Mouse (Mus musculus): ENCODE results near the gene Slc2a13.

DNA sequence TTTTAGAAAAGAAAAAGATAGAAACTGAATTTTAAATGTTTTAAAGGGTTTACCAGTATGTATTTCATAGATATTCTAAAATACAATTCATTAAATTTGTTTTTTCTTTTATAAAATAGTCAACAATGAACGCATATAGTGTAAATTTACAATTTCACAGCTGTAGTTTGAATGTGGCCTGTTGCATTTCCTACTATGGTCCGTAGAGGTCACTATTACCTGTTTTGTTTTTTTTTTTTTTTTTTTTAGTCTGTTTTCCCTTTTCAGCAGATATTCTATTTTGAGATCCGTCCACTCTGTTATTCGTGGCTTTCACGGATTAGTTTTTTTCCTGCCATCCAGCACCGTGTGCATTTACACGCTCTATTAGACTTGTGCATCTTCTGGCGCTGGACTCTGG is 320.1 kb downstream of the Slc2a13 start:
- TF ChIP-seq CTCF (IDR thresholded peaks at IDR 0.05; ENCODE audit: low read depth) (peak; percentile 45; the same call in 1 of the 2 replicates), EP300 (IDR thresholded peaks at IDR 0.05; ENCODE audit: low read depth) (no peak)
